Mouse (Mus musculus) WW6 (cell line): Measurements from ENCODE around the gene Ddah2.

Experiments used
- DNase-seq: peaks from one replicate; pipeline ENCODE4 v3.0.0-alpha.2; 2013; ENCODE audit warnings: low read depth, low spot score

Gene Ddah2

DNA sequence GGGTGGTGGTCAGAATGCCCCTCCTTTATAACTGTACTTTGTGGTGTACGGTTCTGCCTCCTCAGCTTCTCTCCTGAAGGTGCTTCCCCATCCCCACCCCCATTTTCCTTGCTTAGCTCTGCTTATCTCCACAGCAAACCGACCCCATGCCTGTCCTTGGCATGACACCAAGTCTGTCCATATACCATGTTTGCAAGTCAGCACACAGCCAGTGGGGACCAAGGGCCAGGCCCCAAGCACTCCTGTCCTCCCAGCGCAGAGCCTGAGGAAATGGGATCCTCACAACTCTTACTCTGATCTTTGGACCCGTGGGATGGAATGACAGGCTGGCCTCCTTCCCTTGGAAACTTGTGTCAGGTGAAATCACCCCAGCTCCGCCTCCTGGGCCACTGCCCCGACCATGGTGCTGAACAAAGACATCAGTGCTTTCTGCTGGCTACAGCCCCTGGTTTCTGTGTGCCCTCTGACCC lies 44.4 kb downstream of the Ddah2 start:
- DNase-seq, result no peak

DNA sequence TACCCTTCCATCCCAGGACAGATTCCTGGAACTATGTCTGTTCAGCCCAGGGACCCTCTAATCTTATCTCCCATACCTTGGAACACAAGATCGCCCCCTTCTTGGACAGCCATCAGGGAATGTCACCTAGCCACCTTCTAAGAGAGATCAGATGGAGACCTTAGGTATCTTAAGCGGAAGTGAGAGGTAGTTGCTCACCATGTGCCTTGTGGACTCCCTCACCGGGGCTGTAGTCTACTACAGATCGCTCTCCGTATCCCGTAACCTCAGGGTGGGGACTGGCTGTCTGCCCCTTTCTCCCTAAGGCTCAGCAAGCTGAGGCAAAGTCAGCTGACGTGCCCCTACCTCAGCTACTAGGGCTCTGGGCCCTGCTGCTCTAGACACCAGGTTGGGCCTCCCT lies 45.2 kb downstream of the Ddah2 start:
- no peak for DNase-seq

DNA sequence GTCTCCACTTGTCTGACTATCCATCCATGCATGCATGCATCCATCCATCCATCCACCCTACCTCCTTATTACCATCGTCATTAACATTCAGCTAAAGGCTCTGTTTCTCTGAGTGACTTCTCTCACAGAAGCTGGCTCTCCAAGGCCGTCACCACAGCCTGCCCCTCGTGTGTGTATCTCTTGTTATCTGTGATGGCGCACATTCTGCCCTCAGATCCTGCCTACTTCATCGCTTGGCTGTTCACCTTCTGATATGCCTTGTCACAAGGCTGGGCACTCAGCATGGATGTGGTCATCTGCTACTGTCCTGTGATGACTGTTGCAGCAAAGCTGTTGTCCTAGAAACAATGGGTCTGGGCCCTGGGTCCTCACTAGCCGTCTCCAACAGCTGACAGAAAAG lies 45.9 kb downstream of the Ddah2 start:
- no peak for DNase-seq

DNA sequence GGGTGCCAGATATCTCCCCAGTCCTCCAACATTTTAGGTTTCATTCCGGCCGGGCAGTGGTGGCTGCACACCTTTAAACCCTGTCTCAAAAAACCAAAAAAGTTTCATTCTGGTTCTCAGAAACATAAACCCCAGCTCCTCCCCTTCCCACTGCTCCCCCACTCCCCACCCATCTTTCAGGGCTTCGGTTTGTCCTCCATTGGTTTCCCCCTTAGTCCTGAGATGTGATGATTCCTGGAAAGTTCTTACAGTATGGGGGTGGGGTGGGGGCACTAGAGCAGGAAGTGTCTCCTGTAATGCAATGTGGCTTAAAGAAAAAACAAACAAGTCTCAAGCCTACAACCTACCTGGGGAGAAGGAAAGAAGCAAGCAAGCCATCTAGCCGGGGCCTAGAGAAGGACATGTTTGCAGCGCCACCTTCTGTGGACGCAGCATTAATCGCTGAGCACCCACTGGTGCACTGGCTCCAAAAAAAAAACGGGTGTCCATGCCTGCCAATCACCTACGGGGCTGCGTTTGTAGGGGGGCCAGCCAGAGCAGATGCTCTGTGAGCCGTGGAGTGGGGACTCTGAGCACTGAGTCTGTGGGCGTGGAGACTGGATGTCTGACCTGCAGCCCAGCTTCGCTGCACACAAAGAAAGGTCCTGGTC lies 47.0 kb downstream of the Ddah2 start:
- no peak for DNase-seq

DNA sequence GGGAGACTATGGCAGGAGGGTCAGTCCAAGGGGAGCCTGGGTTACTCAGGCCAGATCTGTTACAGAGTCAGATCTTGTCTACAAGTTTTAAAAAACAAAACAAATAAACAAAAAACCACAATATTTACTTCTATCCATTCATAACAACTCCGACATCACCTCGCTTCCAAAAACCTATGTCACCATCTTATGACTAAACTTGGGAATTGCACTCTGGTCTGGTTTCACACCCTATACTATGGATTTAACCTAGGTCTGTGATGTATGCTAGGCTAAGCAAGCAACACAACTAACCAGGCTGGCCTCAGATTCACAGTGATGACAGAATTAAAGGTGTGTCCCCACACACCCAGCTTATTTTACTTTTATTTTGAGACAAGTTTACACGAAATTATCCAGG lies 47.7 kb downstream of the Ddah2 start:
- DNase-seq, result no peak

DNA sequence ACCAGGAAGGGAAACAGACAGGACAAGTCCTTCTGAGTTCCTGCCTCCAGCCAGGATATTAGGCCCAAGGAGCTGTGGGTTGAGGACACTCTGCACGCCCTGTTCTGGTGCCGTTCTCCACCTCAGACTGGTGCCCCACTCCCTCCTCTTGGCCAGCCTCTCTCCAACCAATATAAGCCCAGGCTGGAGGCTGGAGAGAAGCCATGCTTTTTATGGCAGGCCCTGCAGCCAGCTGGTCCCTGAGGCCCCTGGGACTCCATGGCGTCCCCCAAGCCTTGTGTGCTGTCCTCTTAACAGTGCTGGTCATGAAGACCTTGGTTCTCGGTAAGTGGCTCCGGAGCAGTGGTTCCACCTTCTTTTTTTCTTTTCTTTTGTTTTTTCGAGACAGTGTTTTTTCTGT lies 49.3 kb downstream of the Ddah2 start, which contains the start of gene Ly6g5c:
TSS of gene Ly6g5c (plus strand) at position 183 of the 400 bp plus-strand sequence.
- DNase-seq, result no peak
